Mouse (Mus musculus) neural tube, embryonic 14.5 days (tissue): ENCODE results near the gene Ank3. TPM values are rescaled to one million over a fixed set of nuclear protein-coding genes. Genes with fewer than 3 reads are reported as not detected.

Source experiments
- ATAC-seq: fragments of 200-750 bp; cut with Nextera tagmentation; 2 replicates; pipeline ENCODE4 v1.8.0; 2017; ENCODE audit warnings: low read depth, mild to moderate bottlenecking, moderate TSS enrichment, moderate library complexity
- H3K27ac ChIP-seq: fragments of 300-500 bp; sonication (generic); 2 replicates; pipeline ENCODE4 v1.5.1; 2014; ENCODE audit warnings: low read depth, mild to moderate bottlenecking, control low read depth, low read length, moderate library complexity, mixed read lengths
- H3K27me3 ChIP-seq: fragments of 300-500 bp; sonication (generic); 2 replicates; pipeline ENCODE4 v1.6.1; 2014; ENCODE audit warnings: low read length; ENCODE audit not compliant: control insufficient read depth, insufficient read depth
- H3K36me3 ChIP-seq: fragments of 300-500 bp; sonication (generic); 2 replicates; pipeline ENCODE4 v1.6.1; 2014; ENCODE audit warnings: low read length, mixed read lengths; ENCODE audit not compliant: control insufficient read depth, insufficient read depth
- H3K4me1 ChIP-seq: fragments of 300-500 bp; sonication (generic); 2 replicates; pipeline ENCODE4 v1.6.1; 2014; ENCODE audit warnings: low read length; ENCODE audit not compliant: control insufficient read depth, insufficient read depth
- H3K4me2 ChIP-seq: fragments of 300-500 bp; sonication (generic); 2 replicates; pipeline ENCODE4 v1.6.1; 2014; ENCODE audit warnings: mild to moderate bottlenecking, low read depth, low read length, control low read depth
- H3K4me3 ChIP-seq: fragments of 300-500 bp; sonication (generic); 2 replicates; pipeline ENCODE4 v1.5.1; 2014; ENCODE audit warnings: low read depth, low read length, control low read depth, mixed read lengths
- H3K9ac ChIP-seq: fragments of 300-500 bp; sonication (generic); replicated peaks from 2 replicates; pipeline ENCODE4 v1.6.1; 2014; ENCODE audit warnings: low read depth, mild to moderate bottlenecking, control low read depth, low read length, mixed read lengths
- H3K9me3 ChIP-seq: fragments of 300-500 bp; sonication (generic); 2 replicates; pipeline ENCODE4 v1.6.1; 2016; ENCODE audit warnings: low read length; ENCODE audit not compliant: control insufficient read depth
- whole genome bisulfite sequencing: fragments of 180-500 bp; shearing (Covaris S2); extraction: QIAGEN DNeasy Blood & Tissue Kit; methylation state at CpG from one replicate; pipeline ENCODE4 v1.1.7; 2014; 5-methylcytosine and 5-hydroxymethylcytosine counted together
- polyA plus RNA-seq: library from polyadenylated mRNA; unstranded; fragments of >200 nt; fragmentation: Nextera tagmentation; extraction: Ambion mirVana; gene quantifications from 2 replicates; pipeline ENCODE4 v1.2.1, GENCODE M21; 2014

Ank3 gene
- polyA plus RNA-seq, 1 experiment from 2014 or later, result 198 TPM

GRCm38 (mm10) chr10:69726806-69727205, 328.2 kb downstream of the Ank3 start:
- Histone ChIP-seq H3K27ac (no peak overlapping the region), H3K4me1 (peaks cover 55% of the 10 kb centered on the region), H3K4me3 (no peak overlapping the region), H3K36me3 (no peaks in the 10 kb centered on the region), H3K4me2 (no peak overlapping the region), H3K9ac (no peak overlapping the region), H3K9me3 (no peaks in the 10 kb centered on the region), H3K27me3 (no peaks in the 10 kb centered on the region)
- no peak for ATAC-seq
- WGBS, result 89% methylated on average over 7 of the region's 7 CpGs

- Histone ChIP-seq H3K4me2 (no peak overlapping the region), H3K36me3 (no peaks in the 10 kb centered on the region), H3K27me3 (no peaks in the 10 kb centered on the region), H3K9ac (no peak overlapping the region), H3K4me3 (no peak overlapping the region), H3K4me1 (peaks cover 53% of the 10 kb centered on the region), H3K27ac (no peak overlapping the region), H3K9me3 (no peaks in the 10 kb centered on the region)
- 46% methylated on average over 6 of the region's 6 CpGs for WGBS
- ATAC-seq, result no peak
Observed at GRCm38 (mm10) chr10:69728876-69729275, 330.3 kb downstream of the Ank3 start.

- peak; percentile 85 for ATAC-seq
- H3K27ac ChIP-seq, result peak overlapping the region; percentile 83
- H3K36me3 ChIP-seq, result no peaks in the 10 kb centered on the region
- whole genome bisulfite sequencing, result 17% methylated on average over 10 of the region's 10 CpGs
- H3K4me1 ChIP-seq, result peaks cover 43% of the 10 kb centered on the region
- H3K4me2 ChIP-seq, result peak overlapping the region; percentile 26
- no peaks in the 10 kb centered on the region for H3K9me3 ChIP-seq
- H3K27me3 ChIP-seq, result no peaks in the 10 kb centered on the region
- H3K9ac ChIP-seq, result peak overlapping the region; percentile 0; the same call in 1 of the 2 replicates
- H3K4me3 ChIP-seq, result no peak overlapping the region
Observed at GRCm38 (mm10) chr10:69730351-69730871, 331.8 kb downstream of the Ank3 start.

- H3K9me3 ChIP-seq, result no peaks in the 10 kb centered on the region
- WGBS, result 68% methylated on average over 5 of the region's 5 CpGs
- no peak overlapping the region for H3K9ac ChIP-seq
- no peaks in the 10 kb centered on the region for H3K27me3 ChIP-seq
- no peak for ATAC-seq
- H3K27ac ChIP-seq, result peak overlapping the region; percentile 83
- H3K36me3 ChIP-seq, result no peaks in the 10 kb centered on the region
- peaks cover 36% of the 10 kb centered on the region for H3K4me1 ChIP-seq
- no peak overlapping the region for H3K4me2 ChIP-seq
- H3K4me3 ChIP-seq, result no peak overlapping the region
Observed at GRCm38 (mm10) chr10:69731341-69731740, 332.8 kb downstream of the Ank3 start.

- Histone ChIP-seq H3K27me3 (no peaks in the 10 kb centered on the region), H3K27ac (peak overlapping the region; percentile 6; the same call in 1 of the 2 replicates)
Observed at GRCm38 (mm10) chr10:69731863-69732262, 333.3 kb downstream of the Ank3 start.

GRCm38 (mm10) chr10:69736241-69736640, 337.7 kb downstream of the Ank3 start:
- H3K9ac ChIP-seq, result no peak overlapping the region
- H3K36me3 ChIP-seq, result no peaks in the 10 kb centered on the region
- no peak overlapping the region for H3K4me3 ChIP-seq
- WGBS, result 66% methylated on average over 7 of the region's 7 CpGs
- H3K9me3 ChIP-seq, result no peaks in the 10 kb centered on the region
- no peaks in the 10 kb centered on the region for H3K27me3 ChIP-seq
- ATAC-seq, result no peak
- no peak overlapping the region for H3K27ac ChIP-seq
- no peak overlapping the region for H3K4me2 ChIP-seq
- H3K4me1 ChIP-seq, result peaks cover 8% of the 10 kb centered on the region

More at GRCm38 (mm10) chr10:69731863-69732262, 333.3 kb downstream of the Ank3 start:
- Histone ChIP-seq H3K4me1 (peaks cover 34% of the 10 kb centered on the region), H3K9me3 (no peaks in the 10 kb centered on the region), H3K4me3 (no peak overlapping the region), H3K9ac (no peak overlapping the region), H3K4me2 (no peak overlapping the region), H3K36me3 (no peaks in the 10 kb centered on the region)
- 80% methylated on average over 1 of the region's 1 CpGs for WGBS
- ATAC-seq, result no peak

- Histone ChIP-seq H3K4me1 (peaks cover 8% of the 10 kb centered on the region; the same call in 1 of the 2 replicates), H3K9me3 (no peaks in the 10 kb centered on the region), H3K9ac (no peak overlapping the region), H3K4me3 (no peak overlapping the region), H3K36me3 (no peaks in the 10 kb centered on the region), H3K27ac (no peak overlapping the region), H3K4me2 (no peak overlapping the region), H3K27me3 (no peaks in the 10 kb centered on the region)
- WGBS, result 47% methylated on average over 5 of the region's 5 CpGs
- ATAC-seq, result no peak
Observed at GRCm38 (mm10) chr10:69738741-69739271, 340.2 kb downstream of the Ank3 start.

- 81% methylated on average over 3 of the region's 3 CpGs for WGBS
- peaks cover 37% of the 10 kb centered on the region for H3K4me1 ChIP-seq
- no peaks in the 10 kb centered on the region for H3K27me3 ChIP-seq
- H3K9ac ChIP-seq, result no peak overlapping the region
- H3K36me3 ChIP-seq, result no peaks in the 10 kb centered on the region
- H3K9me3 ChIP-seq, result no peaks in the 10 kb centered on the region
- no peak overlapping the region for H3K4me3 ChIP-seq
- peak overlapping the region; percentile 40; the same call in 1 of the 2 replicates for H3K27ac ChIP-seq
- ATAC-seq, result no peak
- H3K4me2 ChIP-seq, result no peak overlapping the region
Observed at GRCm38 (mm10) chr10:69742528-69742927, 344.0 kb downstream of the Ank3 start.

- H3K4me1 ChIP-seq, result peaks cover 38% of the 10 kb centered on the region
- H3K27me3 ChIP-seq, result no peaks in the 10 kb centered on the region
- no peak overlapping the region for H3K4me3 ChIP-seq
- peak; percentile 71; the same call in 1 of the 2 replicates for ATAC-seq
- no peaks in the 10 kb centered on the region for H3K36me3 ChIP-seq
- WGBS, result 16% methylated on average over 8 of the region's 8 CpGs
- peak overlapping the region; percentile 71 for H3K27ac ChIP-seq
- H3K4me2 ChIP-seq, result no peak overlapping the region
- H3K9me3 ChIP-seq, result no peaks in the 10 kb centered on the region
- H3K9ac ChIP-seq, result no peak overlapping the region
Observed at GRCm38 (mm10) chr10:69744181-69744580, 345.6 kb downstream of the Ank3 start.
